Mouse (Mus musculus) cerebellum, adult 18-20 months (tissue): ENCODE results near the gene Crot.
"Not testable (repeated sequence)": the region's sequence is repeated elsewhere in the genome, so short reads cannot be mapped to it uniquely, and the experiment has no call there.

Source experiments
- DNase-seq, 2 experiments: peaks; one replicate each; pipeline ENCODE4 v3.0.0; 2021

The Crot gene

DNA sequence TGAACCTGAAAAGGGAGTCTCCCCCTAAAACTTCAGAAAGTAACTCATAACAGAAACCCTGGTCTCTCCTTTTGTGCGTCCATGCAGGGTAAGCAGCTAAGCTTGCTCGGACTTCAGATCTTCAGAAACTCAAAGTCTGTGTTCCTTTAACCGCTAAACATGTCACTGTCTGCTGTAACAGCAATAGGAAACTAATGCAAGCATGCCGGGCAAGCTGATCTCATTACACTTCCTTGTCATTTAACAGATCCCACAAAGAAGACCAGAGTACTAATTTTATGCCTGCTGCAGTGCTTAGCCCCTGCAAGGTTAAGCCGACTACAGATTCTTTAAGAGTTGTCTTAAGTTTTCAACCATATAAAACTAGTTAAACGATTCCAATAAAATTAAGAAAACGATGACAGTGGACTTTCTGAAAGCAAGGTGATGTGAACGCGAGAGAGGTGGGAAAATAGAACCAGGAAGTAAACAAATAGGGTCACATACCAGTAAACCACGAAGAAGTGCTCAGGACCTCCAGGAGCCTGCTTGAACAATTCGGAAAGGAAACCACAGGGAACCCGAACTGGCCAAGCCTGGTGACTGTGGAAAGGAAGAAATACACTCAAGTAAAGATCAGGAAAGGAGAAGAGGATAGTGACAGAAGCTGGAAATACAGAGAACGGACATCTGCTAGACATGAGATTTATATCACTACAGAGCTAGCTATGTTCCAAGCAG is 998 bp downstream of the Crot start:
- DNase-seq: no peak

DNA sequence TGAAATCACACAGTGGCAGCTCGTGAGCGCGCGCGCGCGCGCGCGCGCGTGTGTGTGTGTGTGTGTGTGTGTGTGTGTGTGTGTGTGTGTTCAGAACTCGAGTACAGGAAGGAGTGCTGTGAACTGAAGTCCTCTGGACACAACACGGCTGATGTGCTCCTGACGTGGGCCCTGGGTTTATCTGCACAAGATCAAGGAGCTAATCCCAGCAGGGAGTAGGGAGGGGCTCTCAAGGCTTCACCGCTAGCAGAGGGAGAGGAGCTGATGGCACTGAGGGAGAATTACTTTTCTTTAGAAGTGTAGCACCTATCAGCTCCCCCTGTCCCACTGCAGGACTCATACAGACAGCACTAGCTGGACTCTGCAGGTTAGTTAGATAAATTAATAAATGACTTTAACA is 5.5 kb downstream of the Crot start:
- DNase-seq: no peak

DNA sequence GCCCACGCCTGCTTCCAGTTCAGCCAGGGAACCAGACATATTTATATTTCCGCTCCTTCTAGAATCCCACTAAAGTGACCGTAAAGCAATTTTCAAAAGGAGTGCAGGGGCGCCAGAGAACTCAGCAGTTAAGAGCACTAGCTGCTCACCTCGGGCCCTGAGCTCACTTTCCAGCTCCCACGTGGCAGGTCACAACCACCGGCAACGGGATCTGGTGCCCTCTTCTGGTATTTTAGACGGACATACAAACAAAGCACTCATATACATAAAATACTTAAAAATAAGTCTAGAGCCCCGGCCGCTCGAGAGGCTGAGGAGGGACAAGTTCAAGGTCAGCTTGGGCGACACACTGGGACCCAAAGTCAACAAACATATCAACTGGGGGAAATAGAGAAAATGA is 6.6 kb downstream of the Crot start:
- no peak for DNase-seq

DNA sequence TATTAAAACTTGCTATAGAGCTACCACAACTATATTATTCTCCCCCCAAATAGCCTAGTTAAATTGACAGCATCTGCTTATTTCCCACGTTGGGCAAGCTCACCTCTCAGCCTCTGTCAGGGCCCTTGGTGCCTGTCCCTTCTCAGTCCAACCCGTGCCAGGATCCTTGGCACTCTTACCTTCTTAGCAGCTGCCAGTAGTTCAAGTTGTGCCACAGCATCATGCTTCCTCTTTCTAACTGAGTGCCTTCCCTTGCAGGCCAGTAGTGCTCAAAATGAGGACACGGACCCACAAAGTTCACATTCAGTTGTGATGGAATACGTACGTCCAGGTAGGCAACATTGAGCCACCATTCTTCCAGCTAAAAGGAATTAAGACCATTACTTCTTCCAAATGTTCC is 9.2 kb downstream of the Crot start:
- no peak for DNase-seq

DNA sequence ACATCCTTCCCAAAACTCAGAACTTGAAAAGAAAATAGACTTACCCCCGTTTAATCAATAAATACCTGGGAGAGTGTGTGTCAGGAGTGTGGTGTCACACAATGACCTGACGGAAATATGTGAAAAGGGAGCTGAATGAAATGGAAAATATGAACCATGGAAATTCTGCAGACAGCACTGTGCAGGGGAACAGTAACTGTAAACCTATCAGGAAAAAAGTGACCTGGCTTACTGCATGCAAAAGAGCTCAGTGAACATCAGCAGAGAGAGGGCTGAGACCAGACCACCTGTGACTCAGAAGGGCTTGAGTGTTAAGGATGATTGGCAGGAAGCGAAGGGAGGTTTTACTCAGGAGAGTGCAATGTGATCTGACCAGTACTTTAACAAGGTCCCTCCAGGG is 11.7 kb downstream of the Crot start:
- DNase-seq: no peak

DNA sequence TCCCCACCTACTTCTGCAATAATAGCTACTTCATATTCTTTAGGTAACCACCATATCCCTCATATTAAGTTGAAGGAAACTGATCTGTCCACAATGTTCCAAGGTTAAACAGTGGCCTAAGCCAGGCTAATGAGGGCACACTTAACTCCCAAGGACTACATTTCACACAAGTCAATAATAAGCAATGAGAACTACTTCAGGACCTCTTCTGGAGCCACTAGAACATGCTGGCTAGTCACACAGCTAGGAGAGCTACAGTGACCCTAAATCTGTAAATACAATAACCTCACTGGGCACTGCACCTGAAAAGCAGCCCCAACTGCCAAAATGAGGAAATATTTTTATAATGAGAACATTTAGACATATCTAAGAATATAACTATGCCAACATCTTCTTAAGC is 22.4 kb downstream of the Crot start:
- DNase-seq: no peak

DNA sequence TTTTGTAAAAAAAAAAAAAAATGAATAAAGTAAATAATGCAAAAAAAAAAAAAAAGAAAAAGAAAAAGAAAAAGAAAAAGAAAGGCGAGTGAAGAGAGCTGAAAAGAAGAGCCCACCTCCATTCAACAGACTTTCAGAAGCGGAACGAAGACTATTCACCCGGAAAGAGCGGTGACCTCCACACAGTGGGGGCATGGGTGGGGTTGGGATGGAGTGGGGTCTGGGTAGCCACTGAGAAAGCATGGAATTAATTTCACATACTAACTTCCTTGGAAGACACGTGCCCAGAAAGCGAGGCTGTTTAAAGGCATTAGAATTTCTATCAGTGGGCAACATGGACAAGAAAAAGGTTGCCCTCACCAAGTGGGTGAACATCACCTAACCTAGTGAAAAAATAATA is 24.8 kb downstream of the Crot start:
- no peak for DNase-seq

DNA sequence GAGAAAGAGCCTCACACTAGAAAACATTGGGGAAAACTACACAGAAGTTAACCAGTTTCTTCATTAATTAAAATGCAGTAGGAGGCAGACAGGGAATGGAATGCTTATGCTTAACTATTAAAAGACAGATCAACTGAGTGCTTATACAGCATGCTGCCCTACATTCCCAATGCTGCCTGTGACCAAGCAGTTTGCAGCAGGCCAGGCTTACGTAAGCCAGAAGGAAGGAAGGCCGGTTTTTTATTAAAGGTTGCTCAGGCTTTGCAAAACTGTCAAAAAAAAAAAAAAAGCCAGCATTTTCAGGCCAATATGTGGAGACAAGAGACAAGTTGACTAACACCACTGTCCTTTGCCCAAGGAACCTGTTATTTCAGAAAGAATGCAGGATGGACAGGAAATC is 26.4 kb downstream of the Crot start:
- DNase-seq: no peak

DNA sequence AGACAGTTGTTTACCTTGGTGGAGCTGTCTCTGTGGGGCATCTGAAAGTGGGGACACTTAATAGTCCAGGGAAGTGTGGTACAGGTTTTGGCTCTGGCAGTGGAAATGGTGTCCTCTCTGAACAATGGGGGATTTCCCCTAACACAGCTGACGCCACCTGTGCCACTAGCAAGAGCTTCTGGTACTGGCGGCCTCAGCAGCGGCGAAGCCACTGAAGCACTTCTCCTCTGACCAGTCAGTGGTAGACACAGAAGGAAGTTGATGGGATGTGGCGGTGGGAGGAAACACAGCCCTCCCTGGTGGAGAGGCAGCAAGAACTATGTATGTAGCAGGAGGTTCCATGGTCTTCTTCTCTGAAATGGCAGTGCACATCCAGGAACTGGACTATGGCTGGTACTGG is 32.6 kb downstream of the Crot start:
- no peak for DNase-seq

DNA sequence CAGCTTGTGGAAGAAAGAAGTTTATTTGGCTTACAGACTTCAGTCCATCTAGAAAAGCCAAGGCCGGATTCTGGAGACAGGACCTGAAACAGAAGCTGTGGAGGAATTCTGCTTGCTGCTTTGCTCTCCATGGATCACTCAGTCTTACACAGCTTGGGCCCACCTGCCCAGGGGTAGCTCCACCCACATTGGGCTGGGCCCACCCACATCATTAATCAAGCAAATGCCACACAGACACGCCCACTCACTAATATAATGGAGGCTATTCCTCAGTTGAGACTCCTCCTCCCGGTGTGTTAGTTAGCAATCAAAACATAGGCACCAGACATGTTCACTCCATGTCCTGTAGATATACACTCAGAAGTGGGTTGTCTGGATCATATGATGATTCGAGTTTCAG is 36.6 kb downstream of the Crot start:
- no peak for DNase-seq

DNA sequence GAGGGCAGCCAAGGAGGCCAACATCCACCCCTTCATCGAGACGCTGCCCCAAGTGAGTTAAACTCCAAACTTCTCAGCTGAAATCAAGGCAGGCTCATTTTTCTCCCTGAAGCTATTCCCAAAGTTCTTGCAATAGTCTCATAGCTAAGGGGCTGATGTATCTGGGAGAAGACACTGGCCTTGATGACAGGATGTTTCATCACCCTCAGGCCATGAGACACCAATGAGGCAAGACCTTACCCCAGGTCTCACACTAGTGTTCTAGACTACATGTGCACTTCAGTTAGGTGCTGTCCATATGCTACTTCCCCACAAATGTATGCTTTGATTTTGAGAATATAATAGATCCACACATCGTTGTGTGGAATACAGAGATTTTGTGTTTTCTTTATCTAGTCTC is 41.6 kb downstream of the Crot start:
- no peak for DNase-seq

DNA sequence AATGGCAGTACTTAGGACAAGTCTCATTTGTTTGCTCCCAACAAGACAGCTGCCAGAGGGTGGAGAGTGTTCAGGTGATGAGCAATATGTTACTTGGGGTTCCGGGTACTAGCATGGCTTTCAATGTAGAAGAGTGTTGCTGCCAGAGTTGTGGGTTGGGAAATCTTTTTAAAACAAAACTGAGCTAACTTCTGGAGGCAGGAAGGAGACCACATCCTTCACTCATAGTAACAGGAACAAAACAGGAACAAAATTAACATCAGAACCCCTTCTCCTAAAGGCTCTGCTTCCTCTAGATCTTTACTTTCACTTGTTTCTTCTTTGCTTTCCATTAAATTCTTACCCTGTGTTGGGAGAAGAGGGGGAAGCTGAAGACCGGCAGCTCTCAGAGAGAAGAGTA is 43.5 kb downstream of the Crot start:
- DNase-seq: no peak

DNA sequence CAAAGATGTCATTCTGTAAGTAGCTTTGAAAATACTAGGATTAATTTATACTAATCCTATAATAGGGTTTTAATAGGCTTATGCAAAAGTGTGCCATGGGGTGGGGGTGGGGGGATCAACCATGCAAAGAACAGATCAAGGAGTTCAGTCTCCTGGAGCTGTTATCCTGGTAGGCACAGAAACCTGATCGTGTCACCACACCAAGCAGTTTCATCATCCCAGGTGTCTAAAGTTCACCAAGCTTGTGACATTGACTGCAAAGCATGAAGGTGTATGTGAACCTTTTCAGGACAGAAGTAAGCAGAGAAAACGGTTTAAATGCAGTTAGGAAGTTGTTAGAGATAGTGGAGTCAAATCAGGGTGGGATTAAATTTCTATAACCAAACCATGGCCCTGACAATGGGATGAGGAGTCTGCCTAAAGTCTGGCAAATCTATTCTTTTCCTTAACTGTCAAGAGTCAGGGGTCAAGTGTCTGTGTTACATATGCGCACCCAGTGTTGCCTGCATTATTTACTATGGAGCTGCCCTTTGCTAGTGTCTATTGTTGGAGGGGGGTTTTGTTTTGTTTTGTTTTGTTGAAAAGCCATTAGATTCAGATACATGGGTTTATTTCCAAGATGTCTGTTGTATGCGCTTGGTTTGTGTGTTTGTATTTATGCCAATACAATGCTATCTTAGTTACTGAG is 49.6 kb downstream of the Crot start:
- DNase-seq: no peak

DNA sequence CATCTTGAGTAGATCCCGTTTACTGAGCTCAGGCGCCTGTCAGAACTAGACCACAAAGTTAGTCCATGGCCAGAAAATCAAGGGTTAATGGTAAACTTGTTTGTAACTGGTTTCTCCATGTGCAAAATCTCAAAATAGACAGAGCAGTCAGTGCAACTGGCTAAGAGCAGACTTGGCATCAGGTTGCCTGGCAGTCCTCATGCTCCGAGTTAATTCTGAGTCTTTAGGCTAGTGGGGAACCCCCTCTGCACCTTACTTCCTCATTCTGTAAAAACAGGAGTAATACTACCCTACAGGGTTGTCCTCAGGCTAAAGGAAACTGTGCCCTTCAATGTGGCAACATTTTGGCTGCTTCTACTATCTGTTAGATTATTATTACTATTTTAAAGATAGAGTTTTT is 53.3 kb downstream of the Crot start:
- no peak for DNase-seq

DNA sequence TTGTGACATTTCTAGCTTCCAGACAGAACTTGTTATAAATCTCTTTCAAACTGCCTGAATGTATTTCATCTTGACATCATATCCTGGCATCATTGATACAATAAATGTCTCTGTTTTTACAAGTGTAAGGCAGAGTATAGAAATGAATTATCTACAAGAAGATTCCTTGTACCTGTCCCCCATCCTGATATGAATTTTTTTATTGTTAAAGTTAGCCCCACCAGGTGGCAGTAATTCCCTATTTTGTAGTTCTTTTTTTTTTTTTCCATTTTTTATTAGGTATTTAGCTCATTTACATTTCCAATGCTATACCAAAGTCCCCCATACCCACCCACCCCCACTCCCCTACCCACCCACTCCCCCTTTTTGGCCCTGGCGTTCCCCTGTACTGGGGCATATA is 55.9 kb downstream of the Crot start:
- DNase-seq: not testable (repeated sequence)

DNA sequence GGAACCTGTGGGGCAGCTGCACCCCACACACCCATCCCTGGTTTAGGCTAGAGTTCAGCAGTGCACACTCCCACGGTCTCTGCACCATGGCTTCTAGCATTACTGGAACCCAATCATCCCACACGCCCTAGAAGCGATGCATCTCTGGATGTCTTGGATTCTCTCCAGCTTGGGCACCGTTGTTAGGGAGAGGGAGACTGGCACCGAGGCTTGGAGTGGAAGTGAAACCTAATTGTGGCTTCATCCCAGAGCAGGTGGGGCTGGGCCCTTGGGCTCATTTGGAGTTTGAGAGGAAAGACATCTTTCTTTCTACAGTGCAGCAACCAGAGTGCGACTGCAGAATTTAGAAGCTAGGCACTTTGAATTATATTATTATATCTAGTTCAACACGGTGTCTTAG is 59.2 kb downstream of the Crot start:
- DNase-seq: no peak

DNA sequence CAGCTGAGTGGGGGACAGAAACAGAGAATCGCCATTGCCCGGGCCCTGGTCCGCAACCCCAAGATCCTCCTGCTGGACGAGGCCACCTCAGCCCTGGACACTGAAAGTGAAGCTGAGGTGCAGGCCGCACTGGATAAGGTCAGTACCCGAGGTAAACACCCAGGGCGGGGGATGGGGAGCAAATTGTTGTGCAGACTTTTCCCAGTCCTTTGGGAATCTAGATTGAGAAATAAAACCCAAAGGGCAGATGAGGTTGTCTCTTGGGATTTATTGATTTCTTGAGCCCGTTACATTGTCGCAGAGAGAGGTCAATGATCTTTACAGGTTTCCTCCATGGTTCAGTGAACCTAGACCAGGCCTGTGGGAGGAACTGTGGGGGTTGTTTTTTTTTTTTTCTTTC is 68.7 kb downstream of the Crot start:
- no peak for DNase-seq

DNA sequence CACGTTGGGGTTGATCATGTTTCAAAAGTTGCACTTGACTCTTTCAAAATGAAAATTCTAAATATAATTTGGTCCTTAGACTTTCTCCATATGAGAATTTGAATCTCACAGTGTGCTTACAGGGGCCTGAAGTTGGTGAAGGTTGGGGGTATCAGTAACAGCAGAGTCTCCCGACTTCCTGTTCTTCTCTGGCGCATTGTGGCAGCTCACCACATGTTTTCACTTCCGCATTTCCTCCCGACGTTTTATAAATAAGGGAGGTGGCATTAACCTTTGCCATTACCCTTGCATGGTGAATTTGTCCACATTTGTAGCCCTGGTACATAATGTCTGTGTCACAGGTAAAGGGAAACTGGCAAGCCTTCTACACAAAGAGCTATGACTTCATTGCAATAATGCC is 80.1 kb downstream of the Crot start:
- no peak for DNase-seq

DNA sequence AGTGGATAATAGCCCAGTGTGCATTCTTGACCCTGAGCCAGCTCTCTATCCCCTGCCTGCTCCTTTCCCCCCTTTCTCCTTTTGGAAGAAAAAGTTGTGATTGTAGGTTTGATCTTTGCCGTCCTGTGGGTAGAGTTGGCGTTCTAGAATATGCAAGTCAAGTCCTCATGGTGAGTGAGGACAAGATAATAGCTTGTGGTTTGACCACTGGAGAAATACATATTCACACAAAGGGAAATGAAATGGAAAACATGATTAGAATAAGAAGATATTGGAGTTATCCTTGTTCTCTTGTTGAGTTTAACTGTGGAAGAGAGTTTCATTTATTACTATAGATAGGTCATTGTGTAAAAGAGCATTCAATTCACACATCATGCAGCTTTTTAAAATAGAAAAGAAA is 80.7 kb downstream of the Crot start:
- no peak for DNase-seq
